Comparison of ENCODE assay signal across 29 mouse cellular contexts in the genomic region with DNA sequence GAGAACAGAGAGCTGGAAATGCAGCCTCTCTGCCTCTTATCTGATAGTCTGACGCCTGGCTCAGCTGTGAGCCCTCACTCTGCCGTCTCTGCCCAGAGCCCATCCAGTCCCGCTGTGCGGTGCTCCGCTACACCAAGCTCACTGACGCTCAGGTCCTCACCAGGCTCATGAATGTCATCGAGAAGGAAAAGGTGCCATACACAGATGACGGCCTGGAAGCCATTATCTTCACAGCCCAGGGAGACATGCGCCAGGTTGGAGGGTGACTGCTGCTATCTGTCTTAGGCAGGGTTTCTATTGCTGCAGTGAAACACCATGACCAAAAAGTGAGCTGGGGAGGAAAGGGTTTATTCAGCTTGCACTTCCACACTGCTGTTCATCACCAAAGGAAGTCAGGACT. TPM values are rescaled to one million over a fixed set of nuclear protein-coding genes. Genes with fewer than 3 reads are reported as not detected.
A peak's percentile ranks its signal among the peaks of the same experiment; 100 is the strongest.
DNase-seq lines count a peak whose midpoint lies in the region; ATAC-seq and TF ChIP-seq lines count a peak whose summit lies in the region.
"Had no signal": no experiment of that assay in that cellular context is flagged by ENCODE, and none has a peak within 500 bp of the region (broad histone marks: within the 10 kb centered on the region; RNA-seq: fewer than 3 reads in every experiment).

No protein-coding gene starts in this region.

- TF ChIP-seq EP300 in stomach, postnatal 0 days (optimal IDR thresholded peaks at IDR 0.05): no peak

- no peak overlapping the region for H3K27ac ChIP-seq in stomach, embryonic 15.5 days
- H3K27ac ChIP-seq in stomach, postnatal 0 days (replicated peaks): no peak overlapping the region
- H3K27ac ChIP-seq in liver, embryonic 15.5 days (replicated peaks): peak overlapping the region; percentile 74
- H3K27ac ChIP-seq: embryonic facial prominence, embryonic 13.5 days; forebrain, embryonic 15.5 days; hindbrain, embryonic 10.5 days; midbrain, embryonic 13.5 days had no signal

- H3K4me1 ChIP-seq in stomach, embryonic 15.5 days: no peaks in the 10 kb centered on the region
- no peaks in the 10 kb centered on the region for H3K4me1 ChIP-seq in stomach, postnatal 0 days (replicated peaks; ENCODE audit: control insufficient read depth, insufficient read depth)
- peaks cover 26% of the 10 kb centered on the region for H3K4me1 ChIP-seq in liver, embryonic 15.5 days (replicated peaks)
- H3K4me1 ChIP-seq: embryonic facial prominence, embryonic 13.5 days; forebrain, embryonic 15.5 days; hindbrain, embryonic 10.5 days; midbrain, embryonic 13.5 days had no signal

- H3K36me3 ChIP-seq in stomach, embryonic 15.5 days: peaks cover 57% of the 10 kb centered on the region
- H3K36me3 ChIP-seq in stomach, postnatal 0 days (ENCODE audit: control insufficient read depth, insufficient read depth, low read length): peaks cover 18% of the 10 kb centered on the region
- H3K36me3 ChIP-seq in liver, embryonic 15.5 days (replicated peaks): peaks cover 89% of the 10 kb centered on the region

- H3K4me3 ChIP-seq in stomach, embryonic 15.5 days (replicated peaks): no peak overlapping the region
- H3K4me3 ChIP-seq in stomach, postnatal 0 days (ENCODE audit: low read depth, low read length): no peak overlapping the region
- H3K4me3 ChIP-seq in liver, embryonic 15.5 days (replicated peaks): no peak overlapping the region
- H3K4me3 ChIP-seq: embryonic facial prominence, embryonic 13.5 days; forebrain, embryonic 15.5 days; hindbrain, embryonic 10.5 days; midbrain, embryonic 13.5 days had no signal

- no peaks in the 10 kb centered on the region for H3K27me3 ChIP-seq in stomach, embryonic 15.5 days (replicated peaks)
- no peaks in the 10 kb centered on the region for H3K27me3 ChIP-seq in stomach, postnatal 0 days (ENCODE audit: control insufficient read depth, insufficient read depth, low read length)
- H3K27me3 ChIP-seq in liver, embryonic 15.5 days: no peaks in the 10 kb centered on the region
- H3K27me3 ChIP-seq: CH12.LX; embryonic facial prominence, embryonic 13.5 days; forebrain, embryonic 15.5 days; midbrain, embryonic 13.5 days had no signal

- DNase-seq in stomach, postnatal 0 days (ENCODE audit: low spot score): no peak
- no peak for DNase-seq in kidney, adult 8-10 months
- no peak for DNase-seq in embryo, embryonic 10.5 days (ENCODE audit: low spot score)
- DNase-seq: adrenal gland, adult 8-10 months; cerebellum, adult 8-10 months; embryo, embryonic 11 days; heart, postnatal 10 days; kidney, postnatal 25 days; lung, postnatal 10 days; thymus, postnatal 14 days had no signal

- H3K9ac ChIP-seq in stomach, embryonic 15.5 days: no peak overlapping the region
- no peak overlapping the region for H3K9ac ChIP-seq in stomach, postnatal 0 days (ENCODE audit: low read length)
- no peak overlapping the region for H3K9ac ChIP-seq in liver, embryonic 15.5 days
- H3K9ac ChIP-seq: embryonic facial prominence, embryonic 13.5 days; forebrain, embryonic 15.5 days; midbrain, embryonic 13.5 days had no signal

- no peak overlapping the region for H3K4me2 ChIP-seq in stomach, embryonic 15.5 days
- no peak overlapping the region for H3K4me2 ChIP-seq in stomach, postnatal 0 days (replicated peaks; ENCODE audit: low read depth)
- H3K4me2 ChIP-seq in liver, embryonic 15.5 days: peak overlapping the region; percentile 23; the same call in 1 of the 2 replicates
- H3K4me2 ChIP-seq: embryonic facial prominence, embryonic 13.5 days; forebrain, embryonic 15.5 days; heart, embryonic 11.5 days; midbrain, embryonic 13.5 days had no signal

- 86% methylated on average over 9 of the region's 9 CpGs for WGBS in stomach, embryonic 15.5 days
- WGBS in stomach, postnatal 0 days: 84% methylated on average over 9 of the region's 9 CpGs
- 22% methylated on average over 9 of the region's 9 CpGs for WGBS in liver, embryonic 15.5 days (ENCODE audit: insufficient replicate concordance)

- H3K9me3 ChIP-seq in stomach, embryonic 15.5 days: no peaks in the 10 kb centered on the region
- H3K9me3 ChIP-seq in stomach, postnatal 0 days (ENCODE audit: control insufficient read depth, low read length): no peaks in the 10 kb centered on the region
- no peaks in the 10 kb centered on the region for H3K9me3 ChIP-seq in liver, embryonic 15.5 days (replicated peaks)
- H3K9me3 ChIP-seq: embryonic facial prominence, embryonic 13.5 days; forebrain, embryonic 15.5 days; G1E; hindbrain, embryonic 10.5 days; midbrain, embryonic 13.5 days had no signal

- TF ChIP-seq CTCF in stomach, postnatal 0 days (IDR thresholded peaks at IDR 0.05; ENCODE audit: low read depth): no peak

- ATAC-seq in stomach, embryonic 15.5 days (ENCODE audit: insufficient read depth, low FRiP score, low read depth): peak; percentile 62; the same call in 1 of the 2 replicates
- ATAC-seq in stomach, postnatal 0 days (ENCODE audit: low FRiP score, low TSS enrichment): no peak
- ATAC-seq in erythroid progenitor cell, adult 5-6 weeks (replicated peaks; ENCODE audit: low FRiP score, poor library complexity, severe bottlenecking): peak; percentile 83
- ATAC-seq in liver, embryonic 15.5 days (ENCODE audit: insufficient read depth): peak; percentile 89
- no peak for ATAC-seq in CD4-positive, CD25-positive, alpha-beta regulatory T cell, adult 4 months
- ATAC-seq: activated CD4-positive, CD25-positive, alpha-beta regulatory T cell, adult 4 months; forebrain, embryonic 15.5 days; hindbrain, embryonic 16.5 days; intestine, embryonic 16.5 days; midbrain, embryonic 13.5 days had no signal

RNA-seq across cellular contexts. Expression of a gene that starts 11.9 kb away (rescaled TPM):
- polyA plus RNA-seq in stomach, embryonic 15.5 days (2015; fragmentation: Nextera tagmentation; extraction: Ambion mirVana): 257 and 262 TPM in 2 replicates
- 81.5 and 83.7 TPM in 2 replicates for polyA plus RNA-seq in stomach, postnatal 0 days (2015; fragmentation: Nextera tagmentation; extraction: Ambion mirVana)
- total RNA-seq in erythroid progenitor cell, adult 5-6 weeks (2015; ENCODE audit: low replicate concordance): 83.4 and 101 TPM in 2 replicates
- total RNA-seq in erythroid progenitor cell, adult 5-6 weeks (2017; ENCODE audit: low replicate concordance): 51.7 and 56.7 TPM in 2 replicates
- polyA plus RNA-seq in liver, embryonic 15.5 days (2015; fragmentation: Nextera tagmentation; extraction: Ambion mirVana): 157 and 158 TPM in 2 replicates
- 100 to 1,000 TPM; 134 to 185 TPM for polyA plus RNA-seq in CD4-positive, CD25-positive, alpha-beta regulatory T cell, adult 4 months (2017; shearing (Covaris generic))

RNA-seq across cellular contexts. Expression of a gene that starts 21.7 kb away (rescaled TPM):
- 3.0 and 4.0 TPM in 2 replicates for polyA plus RNA-seq in stomach, embryonic 15.5 days (2015; fragmentation: Nextera tagmentation; extraction: Ambion mirVana)
- 0.99 and 1.1 TPM in 2 replicates for polyA plus RNA-seq in stomach, postnatal 0 days (2015; fragmentation: Nextera tagmentation; extraction: Ambion mirVana)
- 4.2 and 9.4 TPM in 2 replicates for total RNA-seq in erythroid progenitor cell, adult 5-6 weeks (2015; ENCODE audit: low replicate concordance)
- total RNA-seq in erythroid progenitor cell, adult 5-6 weeks (2017; ENCODE audit: low replicate concordance): 4.0 and 14.3 TPM in 2 replicates
- 2.2 and 2.6 TPM in 2 replicates for polyA plus RNA-seq in liver, embryonic 15.5 days (2015; fragmentation: Nextera tagmentation; extraction: Ambion mirVana)
- polyA plus RNA-seq in CD4-positive, CD25-positive, alpha-beta regulatory T cell, adult 4 months (2017; shearing (Covaris generic)): 10 to 100 TPM in 1 of 2 experiments, 1 to 10 TPM in 1; 6.2 to 15.8 TPM

RNA-seq across cellular contexts. Expression of a gene that starts 33.1 kb away (rescaled TPM):
- 0.09 and 0.10 TPM in 2 replicates for polyA plus RNA-seq in stomach, embryonic 15.5 days (2015; fragmentation: Nextera tagmentation; extraction: Ambion mirVana)
- polyA plus RNA-seq in stomach, postnatal 0 days (2015; fragmentation: Nextera tagmentation; extraction: Ambion mirVana): 0.07 TPM in 2 replicates
- total RNA-seq in erythroid progenitor cell, adult 5-6 weeks (2015; ENCODE audit: low replicate concordance): not detected in 2 replicates
- not detected in 2 replicates for total RNA-seq in erythroid progenitor cell, adult 5-6 weeks (2017; ENCODE audit: low replicate concordance)
- polyA plus RNA-seq in liver, embryonic 15.5 days (2015; fragmentation: Nextera tagmentation; extraction: Ambion mirVana): not detected in 2 replicates
- polyA plus RNA-seq in CD4-positive, CD25-positive, alpha-beta regulatory T cell, adult 4 months (2017; shearing (Covaris generic)): under 1 TPM in 1 of 2 experiments, not detected in 1; 0.60 TPM
- total RNA-seq: adrenal gland, adult 8-10 months; gastrocnemius, adult 8-10 months; granulocyte monocyte progenitor cell, adult 5-6 weeks; heart, postnatal 10 days; liver, adult 2 months; megakaryocyte, adult 5-6 weeks had no signal
- polyA plus RNA-seq: G1E; heart, embryonic 11.5 days; intestine, embryonic 16.5 days; liver, adult 2 months; neural tube, embryonic 11.5 days had no signal

RNA-seq across cellular contexts. Expression of a gene that starts 40.9 kb away (rescaled TPM):
- polyA plus RNA-seq in stomach, embryonic 15.5 days (2015; fragmentation: Nextera tagmentation; extraction: Ambion mirVana): 2.9 and 3.5 TPM in 2 replicates
- polyA plus RNA-seq in stomach, postnatal 0 days (2015; fragmentation: Nextera tagmentation; extraction: Ambion mirVana): 1.0 and 1.1 TPM in 2 replicates
- 0.84 TPM in 1 of 2 replicates, not detected in the other for total RNA-seq in erythroid progenitor cell, adult 5-6 weeks (2015; ENCODE audit: low replicate concordance)
- 0.68 and 0.77 TPM in 2 replicates for total RNA-seq in erythroid progenitor cell, adult 5-6 weeks (2017; ENCODE audit: low replicate concordance)
- polyA plus RNA-seq in liver, embryonic 15.5 days (2015; fragmentation: Nextera tagmentation; extraction: Ambion mirVana): 0.46 and 0.50 TPM in 2 replicates
- under 1 TPM; 0.52 to 0.54 TPM for polyA plus RNA-seq in CD4-positive, CD25-positive, alpha-beta regulatory T cell, adult 4 months (2017; shearing (Covaris generic))

RNA-seq across cellular contexts. Expression of a gene that starts 46.2 kb away (rescaled TPM):
- 415 and 416 TPM in 2 replicates for polyA plus RNA-seq in stomach, embryonic 15.5 days (2015; fragmentation: Nextera tagmentation; extraction: Ambion mirVana)
- 238 and 242 TPM in 2 replicates for polyA plus RNA-seq in stomach, postnatal 0 days (2015; fragmentation: Nextera tagmentation; extraction: Ambion mirVana)
- total RNA-seq in erythroid progenitor cell, adult 5-6 weeks (2015; ENCODE audit: low replicate concordance): 105 and 157 TPM in 2 replicates
- total RNA-seq in erythroid progenitor cell, adult 5-6 weeks (2017; ENCODE audit: low replicate concordance): 150 and 178 TPM in 2 replicates
- 171 and 194 TPM in 2 replicates for polyA plus RNA-seq in liver, embryonic 15.5 days (2015; fragmentation: Nextera tagmentation; extraction: Ambion mirVana)
- polyA plus RNA-seq in CD4-positive, CD25-positive, alpha-beta regulatory T cell, adult 4 months (2017; shearing (Covaris generic)): 10 to 100 TPM; 94.2 to 96.9 TPM

Comparison
In these comparisons a context has a peak if more than half of its experiments do, and no peak if none do; other contexts are left out.
1. ATAC-seq: peak in stomach, embryonic 15.5 days (single experiment), erythroid progenitor cell, adult 5-6 weeks (single experiment) and liver, embryonic 15.5 days (single experiment); none in stomach, postnatal 0 days (single experiment) and CD4-positive, CD25-positive, alpha-beta regulatory T cell, adult 4 months (single experiment).